Mouse (Mus musculus): ENCODE data around the gene Mgat4a.

Gene Mgat4a

DNA sequence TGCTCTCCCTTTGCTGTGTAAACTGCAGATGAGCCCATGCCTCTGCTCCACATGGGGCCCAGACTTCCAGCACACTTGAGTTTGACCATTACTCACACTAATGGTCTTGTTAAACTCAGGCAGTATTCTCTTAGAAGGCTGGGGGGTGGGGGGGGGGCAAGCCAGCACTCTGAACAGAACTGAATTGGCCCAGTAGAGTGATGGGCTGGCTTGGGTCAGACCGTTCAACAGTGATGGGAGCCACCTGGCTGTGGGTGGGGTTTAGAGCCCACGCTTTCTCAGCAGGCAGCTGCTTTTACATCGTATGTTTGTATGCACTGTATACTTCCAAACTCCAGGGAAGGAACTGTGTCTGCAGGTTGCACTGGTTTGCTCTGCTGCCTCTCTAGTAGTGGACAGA lies 141.9 kb downstream of the Mgat4a start:
- no peak for DNase-seq (ENCODE audit: low read depth, low spot score)

DNA sequence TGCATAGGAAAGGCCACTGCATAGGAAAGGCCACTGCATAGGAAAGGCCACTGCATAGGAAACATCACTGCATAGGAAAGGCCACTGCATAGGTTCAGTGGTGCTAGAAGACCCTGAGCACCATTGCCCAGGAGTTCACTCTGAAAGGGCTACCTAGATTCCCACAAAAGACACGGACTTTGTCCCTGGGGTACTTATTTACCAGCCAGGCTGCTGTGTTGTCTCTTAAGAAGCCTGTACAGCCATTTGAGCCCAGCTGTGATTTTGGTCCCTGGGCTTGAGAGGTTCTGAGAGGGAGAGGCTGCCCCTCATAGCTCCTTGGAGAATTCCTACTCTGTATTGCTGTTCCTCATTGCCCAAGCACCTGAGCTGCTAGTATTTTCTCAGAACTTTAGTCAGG lies 144.3 kb downstream of the Mgat4a start:
- DNase-seq (ENCODE audit: low read depth, low spot score): no peak

DNA sequence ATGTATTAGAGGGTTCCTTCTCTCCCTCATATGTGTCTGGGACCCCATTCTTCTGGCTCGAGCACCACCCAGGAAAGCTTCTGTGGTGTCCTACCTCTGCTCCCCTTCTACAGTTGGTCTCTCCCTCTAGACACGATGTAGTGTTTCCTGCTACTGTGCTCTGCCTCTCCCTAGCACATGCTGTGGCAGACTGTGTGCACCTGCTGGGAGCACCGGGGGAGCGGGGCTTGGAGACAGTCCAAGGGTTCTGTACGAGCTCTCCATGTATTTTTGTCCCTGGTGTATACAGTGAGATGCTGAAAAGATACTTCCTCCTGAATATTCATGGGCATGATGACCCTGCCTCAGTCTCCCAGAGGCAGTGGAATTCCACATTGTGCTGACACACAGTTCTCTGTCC lies 147.6 kb downstream of the Mgat4a start:
- DNase-seq (ENCODE audit: low read depth, low spot score): no peak
